Mouse (Mus musculus) gastrocnemius, postnatal 14 days (tissue): ENCODE results near the gene Tdo2. TPM values are rescaled to one million over a fixed set of nuclear protein-coding genes. Genes with fewer than 3 reads are reported as not detected.

Source experiments
- DNase-seq: peaks from one replicate; pipeline ENCODE4 v3.0.0; 2021; ENCODE audit warnings: mixed read lengths
- intact Hi-C: fragments of 180-260 bp; cut with DNase I; formaldehyde crosslinking; loops from one replicate; pipeline ENCODE4 v1.15.1; 2025; ENCODE audit warnings: low total_unique reads
- long read RNA-seq, 2 experiments: library from polyadenylated mRNA; stranded (forward); transcript quantifications; one replicate each; pipeline ENCODE4 v2.0.0; 2021
- total RNA-seq, 2 experiments: library from RNA; stranded (reverse); gene quantifications; 2 replicates each; pipeline ENCODE4 v1.2.3; 2021

The Tdo2 gene
- not detected for total RNA-seq
- long read RNA-seq, experiment 1, result 0 reads
- long read RNA-seq, experiment 2, result 0 reads

- intact Hi-C loops, result no loop called here
- DNase-seq, result no peak
Measured at GRCm38 (mm10) chr3:81976102-81976501, at the start of gene Tdo2. Gene Tdo2 (minus strand): TSS chr3:81976202.

- no peak for DNase-seq
- intact Hi-C loops, result no loop called here
Measured at GRCm38 (mm10) chr3:82023065-82023464, 47.1 kb upstream of the Tdo2 start.

GRCm38 (mm10) chr3:82022421-82022920 lies 46.5 kb upstream of the Tdo2 start:
- intact Hi-C loops, result no loop called here
- no peak for DNase-seq

- intact Hi-C loops, result no loop called here
Measured at GRCm38 (mm10) chr3:82014148-82014703, 38.2 kb upstream of the Tdo2 start.

GRCm38 (mm10) chr3:82007002-82007401 lies 31.0 kb upstream of the Tdo2 start:
- intact Hi-C loops, result no loop called here
- no peak for DNase-seq

More at GRCm38 (mm10) chr3:82014148-82014703, 38.2 kb upstream of the Tdo2 start:
- DNase-seq, result no peak

- intact Hi-C loops, result no loop called here
- DNase-seq, result no peak
Measured at GRCm38 (mm10) chr3:81995988-81996387, 20.0 kb upstream of the Tdo2 start.

GRCm38 (mm10) chr3:81995371-81995770 lies 19.4 kb upstream of the Tdo2 start:
- intact Hi-C loops, result no loop called here

GRCm38 (mm10) chr3:81990531-81990930 lies 14.5 kb upstream of the Tdo2 start:
- DNase-seq, result no peak
- intact Hi-C loops, result no loop called here

More at GRCm38 (mm10) chr3:81995371-81995770, 19.4 kb upstream of the Tdo2 start:
- DNase-seq, result no peak

- intact Hi-C loops, result no loop called here
- no peak for DNase-seq
Measured at GRCm38 (mm10) chr3:81989692-81990141, 13.7 kb upstream of the Tdo2 start.

GRCm38 (mm10) chr3:81987628-81988027 lies 11.6 kb upstream of the Tdo2 start:
- DNase-seq, result no peak
- intact Hi-C loops, result no loop called here

- DNase-seq, result no peak
- intact Hi-C loops, result no loop called here
Measured at GRCm38 (mm10) chr3:81986103-81986502, 10.1 kb upstream of the Tdo2 start.

GRCm38 (mm10) chr3:81985100-81985499 lies 9.1 kb upstream of the Tdo2 start:
- intact Hi-C loops, result no loop called here
- no peak for DNase-seq

GRCm38 (mm10) chr3:81983120-81983895 lies 7.3 kb upstream of the Tdo2 start:
- DNase-seq, result no peak
- intact Hi-C loops, result no loop called here

GRCm38 (mm10) chr3:81981990-81982389 lies 6.0 kb upstream of the Tdo2 start, which contains the start of gene Asic5:
Gene Asic5 (plus strand): TSS chr3:81982290.
- no peak for DNase-seq

GRCm38 (mm10) chr3:81981576-81981975 lies 5.6 kb upstream of the Tdo2 start:
- intact Hi-C loops, result no loop called here
- DNase-seq, result no peak

More at GRCm38 (mm10) chr3:81981990-81982389, 6.0 kb upstream of the Tdo2 start, which contains the start of gene Asic5:
- intact Hi-C loops, result no loop called here

- no peak for DNase-seq
- intact Hi-C loops, result no loop called here
Measured at GRCm38 (mm10) chr3:81975607-81976006, 395 bp downstream of the Tdo2 start.

GRCm38 (mm10) chr3:81964596-81964995 lies 11.4 kb downstream of the Tdo2 start:
- DNase-seq, result no peak
- intact Hi-C loops, result no loop called here

- DNase-seq, result no peak
- intact Hi-C loops, result no loop called here
Measured at GRCm38 (mm10) chr3:81963768-81964167, 12.2 kb downstream of the Tdo2 start.

- intact Hi-C loops, result no loop called here
- no peak for DNase-seq
Measured at GRCm38 (mm10) chr3:81961336-81961735, 14.7 kb downstream of the Tdo2 start.

- intact Hi-C loops, result no loop called here
- no peak for DNase-seq
Measured at GRCm38 (mm10) chr3:81957484-81957883, 18.5 kb downstream of the Tdo2 start.

GRCm38 (mm10) chr3:81951785-81952184 lies 24.2 kb downstream of the Tdo2 start:
- intact Hi-C loops, result no loop called here
- DNase-seq, result no peak
